Mouse (Mus musculus): Measurements from ENCODE around the gene Tax1bp1. TPM values are rescaled to one million over a fixed set of nuclear protein-coding genes. Genes with fewer than 3 reads are reported as not detected.

Gene Tax1bp1
- polyA plus RNA-seq, 1 experiment from 2014 or later: 168 TPM

- ATAC-seq (no peak), DNase-seq (ENCODE audit: low spot score) (peak; percentile 72)
- Histone ChIP-seq H3K27ac (ENCODE audit: low read depth, low read length) (no peak overlapping the region), H3K36me3 (ENCODE audit: control insufficient read depth, insufficient read depth, low read length) (peaks cover 24% of the 10 kb centered on the region), H3K4me1 (ENCODE audit: control insufficient read depth, insufficient read depth, low read length) (no peaks in the 10 kb centered on the region), H3K9me3 (replicated peaks; ENCODE audit: control insufficient read depth, low read length) (no peaks in the 10 kb centered on the region), H3K4me3 (ENCODE audit: low read depth, low read length) (no peak overlapping the region), H3K4me2 (ENCODE audit: low read length) (no peak overlapping the region), H3K9ac (ENCODE audit: low read length) (no peak overlapping the region), H3K27me3 (replicated peaks; ENCODE audit: control insufficient read depth, insufficient read depth, low read length) (no peaks in the 10 kb centered on the region)
- WGBS: 58% methylated on average over 8 of the region's 8 CpGs
Observed at GRCm38 (mm10) chr6:52724805-52725439, 11.4 kb downstream of the Tax1bp1 start.

- ATAC-seq (no peak), DNase-seq (ENCODE audit: low spot score) (no peak)
- WGBS: 74% methylated on average over 4 of the region's 4 CpGs
- no peak overlapping the region for H3K9ac ChIP-seq (ENCODE audit: low read length)
- no peaks in the 10 kb centered on the region for H3K9me3 ChIP-seq (replicated peaks; ENCODE audit: control insufficient read depth, low read length)
- H3K27me3 ChIP-seq (replicated peaks; ENCODE audit: control insufficient read depth, insufficient read depth, low read length): no peaks in the 10 kb centered on the region
- H3K4me3 ChIP-seq (ENCODE audit: low read depth, low read length): no peak overlapping the region
- peaks cover 27% of the 10 kb centered on the region for H3K36me3 ChIP-seq (ENCODE audit: control insufficient read depth, insufficient read depth, low read length)
- H3K4me2 ChIP-seq (ENCODE audit: low read length): no peak overlapping the region
- H3K4me1 ChIP-seq (ENCODE audit: control insufficient read depth, insufficient read depth, low read length): no peaks in the 10 kb centered on the region
- no peak overlapping the region for H3K27ac ChIP-seq (ENCODE audit: low read depth, low read length)
Observed at GRCm38 (mm10) chr6:52730338-52730737, 16.8 kb downstream of the Tax1bp1 start.

GRCm38 (mm10) chr6:52734630-52735029 is 21.1 kb downstream of the Tax1bp1 start:
- Histone ChIP-seq H3K4me2 (ENCODE audit: low read length) (no peak overlapping the region), H3K27me3 (replicated peaks; ENCODE audit: control insufficient read depth, insufficient read depth, low read length) (no peaks in the 10 kb centered on the region), H3K9me3 (replicated peaks; ENCODE audit: control insufficient read depth, low read length) (no peaks in the 10 kb centered on the region), H3K4me1 (ENCODE audit: control insufficient read depth, insufficient read depth, low read length) (no peaks in the 10 kb centered on the region), H3K36me3 (ENCODE audit: control insufficient read depth, insufficient read depth, low read length) (peaks cover 31% of the 10 kb centered on the region), H3K4me3 (ENCODE audit: low read depth, low read length) (no peak overlapping the region), H3K9ac (ENCODE audit: low read length) (no peak overlapping the region), H3K27ac (ENCODE audit: low read depth, low read length) (no peak overlapping the region)
- DNase-seq (ENCODE audit: low spot score): no peak
- ATAC-seq: no peak
- 96% methylated on average over 2 of the region's 2 CpGs for WGBS

- Histone ChIP-seq H3K4me1 (ENCODE audit: control insufficient read depth, insufficient read depth, low read length) (no peaks in the 10 kb centered on the region), H3K4me3 (ENCODE audit: low read depth, low read length) (no peak overlapping the region), H3K36me3 (ENCODE audit: control insufficient read depth, insufficient read depth, low read length) (peaks cover 30% of the 10 kb centered on the region), H3K27ac (ENCODE audit: low read depth, low read length) (no peak overlapping the region), H3K9me3 (replicated peaks; ENCODE audit: control insufficient read depth, low read length) (no peaks in the 10 kb centered on the region), H3K27me3 (replicated peaks; ENCODE audit: control insufficient read depth, insufficient read depth, low read length) (no peaks in the 10 kb centered on the region), H3K9ac (ENCODE audit: low read length) (no peak overlapping the region), H3K4me2 (ENCODE audit: low read length) (no peak overlapping the region)
- ATAC-seq (no peak), DNase-seq (ENCODE audit: low spot score) (no peak)
- WGBS: 92% methylated on average over 5 of the region's 5 CpGs
Observed at GRCm38 (mm10) chr6:52752832-52753231, 39.3 kb downstream of the Tax1bp1 start.

GRCm38 (mm10) chr6:52765206-52765605 is 51.7 kb downstream of the Tax1bp1 start:
- DNase-seq (ENCODE audit: low spot score): no peak
- H3K4me1 ChIP-seq (ENCODE audit: control insufficient read depth, insufficient read depth, low read length): no peaks in the 10 kb centered on the region
- no peak overlapping the region for H3K27ac ChIP-seq (ENCODE audit: low read depth, low read length)
- no peak overlapping the region for H3K4me2 ChIP-seq (ENCODE audit: low read length)
- H3K9me3 ChIP-seq (replicated peaks; ENCODE audit: control insufficient read depth, low read length): no peaks in the 10 kb centered on the region
- ATAC-seq: no peak
- no peak overlapping the region for H3K9ac ChIP-seq (ENCODE audit: low read length)
- no peak overlapping the region for H3K4me3 ChIP-seq (ENCODE audit: low read depth, low read length)
- no peaks in the 10 kb centered on the region for H3K27me3 ChIP-seq (replicated peaks; ENCODE audit: control insufficient read depth, insufficient read depth, low read length)
- peaks cover 40% of the 10 kb centered on the region for H3K36me3 ChIP-seq (ENCODE audit: control insufficient read depth, insufficient read depth, low read length)
- 72% methylated on average over 7 of the region's 7 CpGs for WGBS

- Histone ChIP-seq H3K9ac (ENCODE audit: low read length) (no peak overlapping the region), H3K27ac (ENCODE audit: low read depth, low read length) (no peak overlapping the region), H3K36me3 (ENCODE audit: control insufficient read depth, insufficient read depth, low read length) (peaks cover 32% of the 10 kb centered on the region), H3K4me1 (ENCODE audit: control insufficient read depth, insufficient read depth, low read length) (no peaks in the 10 kb centered on the region), H3K9me3 (replicated peaks; ENCODE audit: control insufficient read depth, low read length) (no peaks in the 10 kb centered on the region), H3K27me3 (replicated peaks; ENCODE audit: control insufficient read depth, insufficient read depth, low read length) (no peaks in the 10 kb centered on the region), H3K4me2 (ENCODE audit: low read length) (no peak overlapping the region), H3K4me3 (ENCODE audit: low read depth, low read length) (no peak overlapping the region)
- no peak for DNase-seq (ENCODE audit: low spot score)
- no peak for ATAC-seq
- WGBS: 92% methylated on average over 1 of the region's 1 CpGs
Observed at GRCm38 (mm10) chr6:52770789-52771188, 57.3 kb downstream of the Tax1bp1 start.

GRCm38 (mm10) chr6:52773132-52773531 is 59.6 kb downstream of the Tax1bp1 start:
- Histone ChIP-seq H3K4me1 (ENCODE audit: control insufficient read depth, insufficient read depth, low read length) (0 out of 2 replicates have a peak, but pooled peaks cover 3% of the 10 kb centered on the region), H3K27me3 (replicated peaks; ENCODE audit: control insufficient read depth, insufficient read depth, low read length) (no peaks in the 10 kb centered on the region), H3K4me3 (ENCODE audit: low read depth, low read length) (no peak overlapping the region), H3K9me3 (replicated peaks; ENCODE audit: control insufficient read depth, low read length) (no peaks in the 10 kb centered on the region), H3K27ac (ENCODE audit: low read depth, low read length) (no peak overlapping the region), H3K4me2 (ENCODE audit: low read length) (no peak overlapping the region), H3K9ac (ENCODE audit: low read length) (no peak overlapping the region), H3K36me3 (ENCODE audit: control insufficient read depth, insufficient read depth, low read length) (peaks cover 16% of the 10 kb centered on the region; the same call in 1 of the 2 replicates)
- ATAC-seq (no peak), DNase-seq (ENCODE audit: low spot score) (no peak)
- 91% methylated on average over 5 of the region's 5 CpGs for WGBS

- Histone ChIP-seq H3K9ac (ENCODE audit: low read length) (no peak overlapping the region), H3K9me3 (replicated peaks; ENCODE audit: control insufficient read depth, low read length) (no peaks in the 10 kb centered on the region), H3K36me3 (ENCODE audit: control insufficient read depth, insufficient read depth, low read length) (peaks cover 3% of the 10 kb centered on the region; the same call in 1 of the 2 replicates), H3K27ac (ENCODE audit: low read depth, low read length) (no peak overlapping the region), H3K4me3 (ENCODE audit: low read depth, low read length) (no peak overlapping the region), H3K4me1 (ENCODE audit: control insufficient read depth, insufficient read depth, low read length) (0 out of 2 replicates have a peak, but pooled peaks cover 3% of the 10 kb centered on the region), H3K27me3 (replicated peaks; ENCODE audit: control insufficient read depth, insufficient read depth, low read length) (no peaks in the 10 kb centered on the region), H3K4me2 (ENCODE audit: low read length) (no peak overlapping the region)
- DNase-seq (ENCODE audit: low spot score) (no peak), ATAC-seq (no peak)
- 76% methylated on average over 3 of the region's 3 CpGs for WGBS
Observed at GRCm38 (mm10) chr6:52775350-52775749, 61.8 kb downstream of the Tax1bp1 start.

GRCm38 (mm10) chr6:52775956-52776355 is 62.4 kb downstream of the Tax1bp1 start:
- H3K9ac ChIP-seq (ENCODE audit: low read length): no peak overlapping the region
- H3K4me1 ChIP-seq (ENCODE audit: control insufficient read depth, insufficient read depth, low read length): 0 out of 2 replicates have a peak, but pooled peaks cover 3% of the 10 kb centered on the region
- no peak for DNase-seq (ENCODE audit: low spot score)
- no peaks in the 10 kb centered on the region for H3K36me3 ChIP-seq (ENCODE audit: control insufficient read depth, insufficient read depth, low read length)
- 89% methylated on average over 8 of the region's 8 CpGs for WGBS
- no peaks in the 10 kb centered on the region for H3K27me3 ChIP-seq (replicated peaks; ENCODE audit: control insufficient read depth, insufficient read depth, low read length)
- no peak overlapping the region for H3K4me3 ChIP-seq (ENCODE audit: low read depth, low read length)
- H3K4me2 ChIP-seq (ENCODE audit: low read length): no peak overlapping the region
- no peak for ATAC-seq
- H3K9me3 ChIP-seq (replicated peaks; ENCODE audit: control insufficient read depth, low read length): no peaks in the 10 kb centered on the region
- no peak overlapping the region for H3K27ac ChIP-seq (ENCODE audit: low read depth, low read length)

Measured in forebrain, embryonic 14.5 days (tissue).